Mouse (Mus musculus) spleen, adult 10 weeks (tissue): ENCODE measurements around the gene Cyp19a1. TPM values are rescaled to one million over a fixed set of nuclear protein-coding genes. Genes with fewer than 3 reads are reported as not detected.

Experiments used
- polyA plus RNA-seq: library from polyadenylated mRNA; stranded (reverse); fragments of 350-450 nt; fragmentation: Illumina TruSeq; extraction: RNeasy Lipid Tissue Mini Kit (QIAGEN cat#74804); gene quantifications from one replicate; pipeline ENCODE4 v1.2.3, GENCODE M21; 2015; ENCODE audit warnings: low replicate concordance; ENCODE audit not compliant: insufficient read depth

Cyp19a1 gene
- polyA plus RNA-seq = not detected

DNA sequence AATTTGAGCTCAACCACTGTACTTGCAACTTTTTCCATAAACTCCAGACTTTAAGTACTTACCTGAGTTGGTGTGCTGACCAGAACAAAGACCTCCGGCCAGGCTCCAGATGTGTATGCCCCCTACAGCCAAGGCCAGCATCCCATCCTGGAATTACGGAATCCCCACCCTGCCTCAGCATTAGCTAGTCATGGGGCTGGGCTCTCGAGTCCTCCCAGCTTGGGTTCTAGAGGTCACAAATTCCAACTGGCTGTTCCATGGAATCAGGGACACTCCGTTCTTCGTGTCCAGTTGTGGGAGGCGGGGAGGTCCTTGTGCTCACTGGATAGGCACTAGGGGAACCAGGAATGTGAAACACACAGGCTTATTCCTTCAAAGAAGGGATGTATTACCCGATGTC lies at the start of gene Cyp19a1:
TSS of gene Cyp19a1 (minus strand) at position 101 of the 400 bp plus-strand sequence.

DNA sequence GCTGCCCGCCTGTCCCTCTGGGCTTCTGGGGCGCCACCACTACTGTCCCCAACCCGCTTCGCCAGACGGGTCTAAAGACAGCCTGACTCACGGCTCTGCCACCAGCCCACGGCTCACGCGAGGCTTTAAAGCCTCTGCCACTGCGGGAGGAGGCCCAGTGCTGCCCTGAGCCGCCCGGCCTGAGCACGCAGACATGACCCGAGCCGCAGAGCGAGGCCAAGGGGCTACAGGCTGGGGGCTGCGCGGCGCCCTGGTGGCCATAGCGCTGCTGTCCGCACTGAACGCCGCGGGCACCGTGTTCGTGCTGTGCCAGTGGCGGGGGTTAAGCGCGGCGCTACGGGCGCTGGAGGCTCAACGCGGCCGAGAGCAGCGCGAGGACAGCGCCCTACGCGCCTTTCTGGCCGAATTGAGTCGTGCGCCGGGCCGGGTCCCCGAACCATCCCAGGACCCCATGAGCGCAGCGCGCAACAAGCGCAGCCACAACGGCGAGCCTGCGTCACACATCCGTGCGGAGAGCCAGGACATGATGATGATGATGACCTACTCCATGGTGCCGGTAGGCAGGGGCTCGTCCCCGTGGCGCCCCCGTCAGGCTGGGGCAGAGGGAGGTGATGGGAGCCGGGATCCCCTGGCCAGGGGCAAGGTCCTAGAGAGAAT lies 18.5 kb upstream of the Cyp19a1 start, which contains the start of gene Gldn:
TSS of gene Gldn (plus strand) at position 156 of the 657 bp plus-strand sequence.

Other genes starting within 250 kb of the Cyp19a1 start
- 0.06 TPM for gene Tnfaip8l3, start 199.7 kb downstream of the Cyp19a1 start, polyA plus RNA-seq
- gene Gldn, start 18.4 kb upstream of the Cyp19a1 start, polyA plus RNA-seq = 0.15 TPM
- gene Dmxl2, start 233.5 kb upstream of the Cyp19a1 start, polyA plus RNA-seq = 13.3 TPM